Mouse (Mus musculus) adipocyte (in vitro differentiated cells): ENCODE measurements around the gene Lgr4.

ENCODE experiments used
- DNase-seq: peaks from one replicate; pipeline ENCODE4 v3.0.0-alpha.2; 2016; ENCODE audit warnings: low spot score

Gene Lgr4

DNA sequence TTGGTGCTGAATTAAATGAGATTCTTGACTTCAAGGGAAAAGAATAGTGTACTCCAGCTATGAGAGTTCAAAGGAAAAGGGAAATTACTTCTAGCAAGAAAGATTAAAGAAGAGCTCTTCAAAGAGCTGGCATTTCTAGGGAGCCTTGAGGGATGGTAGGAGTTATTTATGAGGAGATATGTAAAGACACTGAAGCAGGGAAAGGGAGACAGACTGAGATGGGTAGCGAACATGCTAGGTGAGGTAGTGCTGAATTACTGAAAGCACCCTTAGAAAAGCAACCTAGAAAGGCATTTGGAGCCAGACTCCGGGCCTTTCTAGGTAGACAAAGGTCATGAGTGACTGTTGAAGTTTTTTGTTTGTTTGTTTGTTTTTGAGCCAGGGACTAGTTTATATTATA, 58.7 kb downstream of the Lgr4 start:
- no peak for DNase-seq

DNA sequence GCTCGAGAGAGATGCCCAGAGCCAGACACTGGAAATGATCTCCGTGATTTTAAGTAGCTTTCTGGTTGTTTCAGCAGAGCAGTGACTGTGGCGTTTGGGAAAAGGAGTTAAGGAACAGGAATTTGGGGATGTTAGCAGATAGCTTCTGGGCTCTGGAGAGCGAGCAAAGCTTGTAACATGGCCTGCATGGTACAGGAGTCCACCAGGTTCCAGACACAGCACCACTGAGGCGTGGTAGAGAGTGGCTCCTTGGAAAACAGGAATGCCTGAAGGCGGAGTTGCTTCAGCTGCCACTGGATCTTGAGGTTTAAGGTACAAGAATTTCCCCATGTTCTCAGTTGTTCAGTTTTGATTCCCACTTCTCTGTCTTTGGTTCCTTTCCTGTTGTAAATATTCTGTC, 59.9 kb downstream of the Lgr4 start:
- no peak for DNase-seq

DNA sequence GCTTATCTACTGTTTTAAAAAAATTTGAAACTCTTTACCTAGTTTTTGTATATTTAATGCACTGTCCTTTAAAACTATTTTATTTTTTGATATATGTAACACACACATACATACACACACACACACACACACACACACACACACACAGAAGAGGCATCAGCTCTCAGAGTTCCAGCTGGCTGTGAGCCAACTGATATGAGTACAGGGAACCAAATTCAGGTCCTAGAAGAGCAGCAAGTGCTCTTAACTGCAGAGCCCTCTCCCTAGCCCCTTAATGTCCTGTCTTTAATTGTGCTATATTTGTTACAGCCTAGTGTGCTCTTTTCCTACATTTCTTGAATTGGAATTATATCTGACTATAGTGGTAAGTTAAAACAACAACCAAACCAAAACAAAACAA, 61.8 kb downstream of the Lgr4 start:
- no peak for DNase-seq

DNA sequence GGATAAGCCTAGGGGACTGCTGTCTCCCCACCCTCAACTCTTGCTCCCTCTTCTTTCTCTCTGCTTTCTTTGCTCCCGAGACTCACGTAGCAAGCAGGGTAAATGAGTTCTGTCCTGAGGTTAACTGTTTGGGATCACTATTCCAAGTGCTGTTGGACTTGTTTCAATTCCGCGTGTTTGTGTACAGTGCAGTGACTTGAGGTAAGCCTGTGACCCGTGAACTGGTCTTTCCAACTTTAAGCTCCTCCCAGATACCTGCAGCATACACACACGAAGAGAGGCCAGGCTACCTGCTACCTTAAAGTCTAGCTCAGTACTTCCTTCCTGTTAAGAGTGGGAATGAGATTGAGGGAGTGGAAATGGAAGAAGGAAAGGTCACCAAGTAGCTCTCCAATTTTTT, 66.0 kb downstream of the Lgr4 start:
- DNase-seq: no peak

DNA sequence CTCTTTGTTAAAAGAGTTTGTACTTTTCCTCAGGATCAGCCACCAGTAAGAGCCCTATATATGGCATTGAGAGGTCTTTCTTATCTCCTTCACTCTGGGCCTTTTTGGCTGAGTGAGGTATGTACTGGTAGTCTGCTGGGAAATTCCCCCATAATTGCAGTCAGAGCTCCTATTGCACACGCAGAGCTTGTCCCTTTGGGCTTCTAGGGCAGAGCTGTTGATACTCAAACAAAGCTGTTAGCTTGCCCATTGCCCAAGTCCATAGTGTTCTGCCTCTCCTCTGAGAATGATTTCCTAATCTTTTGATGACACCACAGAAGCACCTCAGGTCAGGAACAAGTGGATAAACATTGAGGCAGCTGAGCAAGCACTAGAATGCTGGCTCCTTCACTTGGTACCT, 67.5 kb downstream of the Lgr4 start:
- DNase-seq: peak; percentile 47

DNA sequence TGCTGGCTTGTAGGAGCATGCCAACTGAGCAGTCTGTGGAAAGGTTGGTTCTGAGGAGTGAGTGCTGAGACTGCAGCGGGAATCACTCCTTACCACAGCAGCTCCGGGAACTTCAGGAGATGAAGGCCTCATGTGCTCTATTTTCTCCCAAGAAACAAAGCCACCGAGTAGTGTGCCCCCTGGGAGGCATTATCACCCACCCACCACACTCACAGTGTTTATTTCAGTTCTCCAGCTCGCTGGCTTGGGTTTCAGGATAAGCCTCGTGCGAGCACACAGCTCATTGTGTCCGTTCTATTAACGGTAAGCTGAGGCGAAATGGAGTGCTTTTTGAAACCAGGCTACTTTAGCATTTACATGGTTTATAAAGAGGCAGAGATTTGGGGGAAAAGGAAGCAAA, 68.1 kb downstream of the Lgr4 start:
- no peak for DNase-seq

DNA sequence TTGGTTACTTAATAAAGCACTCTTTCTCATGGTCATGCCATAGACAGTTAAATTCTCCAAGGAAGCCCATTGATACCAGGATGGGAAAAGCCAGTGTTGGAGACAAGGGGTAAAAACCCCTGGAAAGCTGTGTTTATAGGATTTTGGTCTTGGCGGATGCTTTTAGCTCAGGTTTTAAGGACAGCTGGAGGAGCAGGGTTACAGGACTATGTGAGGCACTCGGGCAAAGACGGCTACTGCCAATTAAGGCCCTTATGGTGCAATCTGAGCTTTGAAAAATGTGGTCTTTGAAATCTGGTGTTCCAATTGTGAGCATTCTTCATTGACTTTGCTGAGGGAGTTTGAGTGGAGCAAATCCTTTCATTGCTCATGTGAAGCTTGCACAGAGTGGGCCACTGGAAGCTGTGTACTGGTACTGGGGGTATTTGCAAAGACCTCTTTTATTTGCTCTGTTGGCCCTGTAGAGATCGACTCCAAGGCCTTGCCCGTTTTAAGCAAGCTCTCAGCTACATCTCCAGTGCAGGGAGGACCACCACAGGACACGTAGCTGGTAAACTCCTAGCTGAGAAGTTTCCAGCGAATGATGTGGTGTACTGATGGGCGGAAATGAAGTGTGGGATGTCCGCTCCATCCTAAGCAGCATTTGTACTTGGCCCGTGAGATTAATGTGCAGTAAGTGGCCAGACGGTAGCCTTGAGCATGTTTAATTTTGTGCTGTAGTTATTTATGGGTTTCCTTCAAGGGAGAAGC, 68.8 kb downstream of the Lgr4 start:
- no peak for DNase-seq

DNA sequence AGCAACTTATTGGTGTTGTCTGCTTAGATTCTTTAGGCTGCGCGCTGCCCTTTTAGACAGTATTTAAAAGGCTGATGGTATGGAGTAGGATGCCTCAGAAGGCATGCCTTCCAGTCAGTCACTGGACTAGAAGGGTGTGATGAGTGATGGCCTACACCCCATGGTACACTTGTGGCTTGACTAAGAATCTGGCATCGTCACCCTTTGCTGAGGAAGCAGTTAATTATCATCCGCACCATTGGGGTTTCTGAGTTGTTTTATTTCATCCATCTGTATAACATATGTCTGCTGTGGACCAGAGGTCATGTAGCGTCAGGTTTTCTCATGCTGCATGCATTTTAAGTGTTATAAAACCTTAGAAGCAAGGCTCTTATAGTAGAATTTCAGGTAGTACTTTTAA, 70.5 kb downstream of the Lgr4 start:
- no peak for DNase-seq

DNA sequence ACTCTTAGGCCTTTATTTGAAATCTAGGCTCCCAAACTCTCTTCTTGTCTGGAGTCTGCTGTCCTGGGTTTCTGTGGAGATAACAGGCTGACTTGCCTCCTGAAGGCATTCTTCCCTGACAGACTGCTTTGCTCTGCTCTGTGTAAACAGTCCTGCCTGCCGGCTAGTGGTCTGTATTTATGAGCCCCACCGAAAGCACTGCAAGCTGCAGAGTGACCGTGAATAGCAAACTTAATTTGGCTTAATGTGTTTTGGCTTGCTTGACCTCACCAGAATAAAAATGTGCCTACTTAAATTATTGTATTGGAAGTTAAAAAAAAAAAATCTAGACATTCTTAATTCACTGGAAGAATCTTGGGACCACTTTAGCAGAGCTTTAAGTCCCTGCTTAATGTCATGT, 71.7 kb downstream of the Lgr4 start:
- DNase-seq: no peak

DNA sequence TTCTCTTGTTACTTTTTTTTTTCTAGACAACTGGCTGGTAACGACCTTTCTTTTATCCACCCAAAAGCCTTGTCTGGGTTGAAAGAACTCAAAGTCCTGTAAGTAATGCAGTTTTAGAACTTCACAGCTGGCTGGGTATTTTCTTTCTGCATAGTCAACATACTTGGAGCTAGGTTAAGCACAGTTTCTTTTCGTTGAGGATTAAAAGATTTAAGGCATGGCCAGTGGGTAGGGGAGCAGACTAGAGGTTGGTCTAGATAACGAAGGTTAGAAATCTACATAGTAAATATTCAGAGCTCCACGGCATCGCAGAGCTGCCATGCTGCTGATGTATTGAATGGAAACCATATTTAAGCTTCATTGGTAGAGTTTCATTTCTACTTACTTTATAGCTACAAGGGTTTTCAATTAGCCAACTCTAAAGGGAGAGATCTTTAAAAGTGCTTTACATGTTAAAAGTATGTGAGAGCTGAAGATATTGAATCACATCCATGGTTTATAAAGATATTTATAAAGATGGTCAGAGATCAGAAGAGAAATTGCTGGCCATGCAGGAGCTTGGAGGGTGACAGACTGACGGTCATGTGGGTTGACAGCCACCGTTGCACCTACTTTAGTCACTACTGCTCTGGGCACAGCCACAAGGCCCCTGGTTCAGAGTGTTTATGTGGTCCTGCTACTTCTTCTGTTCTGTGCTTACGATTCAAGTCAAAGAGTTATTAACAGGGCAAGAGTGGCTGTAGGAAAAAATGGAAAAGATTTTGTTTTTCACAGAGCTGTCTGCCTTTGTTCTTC, 72.4 kb downstream of the Lgr4 start:
- no peak for DNase-seq

DNA sequence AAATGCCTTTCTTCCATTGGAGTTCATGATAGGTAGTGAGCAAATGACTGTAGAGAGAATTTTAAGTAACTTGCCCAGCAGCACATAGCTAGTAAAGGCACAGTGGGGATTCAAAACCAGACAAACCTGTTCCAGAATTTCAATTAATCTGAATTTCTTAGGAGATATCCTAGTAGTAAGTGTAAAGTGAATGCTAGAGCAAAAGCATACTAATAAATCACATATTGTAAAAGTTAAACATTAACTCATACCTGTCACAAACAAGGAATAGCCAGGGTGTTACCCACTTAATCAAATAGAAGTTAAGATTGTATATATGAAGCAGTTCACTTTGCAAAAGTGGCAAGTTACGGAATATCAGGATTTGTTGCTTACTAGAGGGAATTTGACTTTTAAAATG, 74.3 kb downstream of the Lgr4 start:
- DNase-seq: no peak

DNA sequence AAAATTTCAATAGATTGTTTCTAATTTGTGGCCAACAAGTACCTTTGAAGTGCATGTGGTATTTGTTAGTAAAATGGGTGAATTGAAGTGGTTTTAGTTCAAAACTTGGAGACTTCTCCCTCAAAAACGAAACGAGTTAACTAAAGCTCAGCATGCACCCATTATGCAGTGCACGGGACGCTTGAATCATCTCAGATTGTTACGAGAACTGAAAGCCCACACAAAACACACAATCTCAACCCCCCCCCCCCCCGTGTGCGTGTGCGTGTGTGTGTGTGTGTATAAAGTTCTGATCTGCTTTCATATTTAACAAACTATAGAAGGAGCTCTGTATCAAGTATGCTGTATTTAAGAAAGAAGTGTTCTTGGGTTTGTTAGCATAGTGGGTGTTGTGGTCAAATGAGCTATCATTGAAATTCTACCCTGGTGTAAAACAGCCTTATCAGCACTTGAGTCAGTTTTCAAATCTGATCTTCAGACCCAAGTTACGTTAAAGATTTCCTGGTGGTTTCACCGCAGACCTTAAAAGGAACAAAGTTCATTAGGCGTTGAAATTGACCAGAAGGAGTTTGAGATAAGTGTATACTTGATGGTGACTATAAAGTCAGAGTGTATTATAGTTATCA, 75.1 kb downstream of the Lgr4 start:
- DNase-seq: no peak

DNA sequence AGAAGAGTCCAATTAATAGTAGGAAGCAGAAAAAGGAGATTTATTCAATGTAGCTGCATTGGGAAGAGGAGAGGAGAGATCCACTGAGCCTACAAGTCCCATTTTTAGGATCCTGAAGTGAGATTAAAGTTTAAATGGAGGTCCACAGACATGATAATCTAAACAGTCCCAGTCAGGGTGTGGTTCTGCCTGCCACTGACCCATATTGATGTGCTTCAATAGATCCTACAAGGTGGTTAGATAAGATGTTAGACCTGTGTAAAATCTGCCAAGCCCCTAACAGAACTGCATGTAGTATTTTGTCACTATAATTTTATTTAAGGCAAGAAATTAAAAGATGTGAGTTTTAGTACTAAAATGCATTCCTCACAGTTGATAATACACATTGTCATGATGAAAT, 76.0 kb downstream of the Lgr4 start:
- DNase-seq: no peak

DNA sequence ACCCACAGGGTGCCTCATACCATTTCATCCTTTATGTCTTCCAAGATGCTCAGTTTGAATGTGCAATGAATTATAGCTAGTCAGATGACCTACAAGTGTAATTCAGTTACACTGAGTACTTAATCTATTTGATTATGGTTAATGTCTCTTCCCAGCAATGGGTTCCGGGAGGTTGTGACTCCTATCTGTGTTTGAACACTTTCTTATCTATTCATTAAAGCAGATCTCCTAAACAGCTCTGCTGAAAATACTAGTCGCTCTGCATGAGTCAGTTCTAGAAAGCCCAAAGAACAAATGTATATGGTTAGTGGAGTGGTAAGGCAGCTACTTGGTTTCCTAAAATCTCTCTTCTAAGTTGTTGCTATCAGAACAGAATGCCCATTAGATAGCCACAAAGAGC, 77.6 kb downstream of the Lgr4 start:
- DNase-seq: no peak

DNA sequence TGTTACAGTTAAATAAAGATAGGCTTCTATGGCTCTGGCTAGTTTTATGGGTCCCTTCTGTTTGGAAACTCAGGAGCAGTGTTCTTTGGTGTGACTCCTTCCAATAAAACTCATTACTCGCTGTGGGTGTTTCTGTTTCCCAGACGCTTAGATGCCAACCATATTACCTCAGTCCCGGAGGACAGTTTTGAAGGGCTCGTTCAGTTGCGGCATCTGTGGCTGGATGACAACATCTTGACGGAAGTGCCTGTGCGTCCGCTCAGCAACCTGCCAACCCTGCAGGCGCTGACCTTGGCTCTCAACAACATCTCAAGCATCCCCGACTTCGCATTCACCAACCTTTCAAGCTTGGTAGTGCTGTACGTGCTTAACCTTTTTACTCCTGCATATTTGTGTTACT, 79.0 kb downstream of the Lgr4 start:
- DNase-seq: no peak

DNA sequence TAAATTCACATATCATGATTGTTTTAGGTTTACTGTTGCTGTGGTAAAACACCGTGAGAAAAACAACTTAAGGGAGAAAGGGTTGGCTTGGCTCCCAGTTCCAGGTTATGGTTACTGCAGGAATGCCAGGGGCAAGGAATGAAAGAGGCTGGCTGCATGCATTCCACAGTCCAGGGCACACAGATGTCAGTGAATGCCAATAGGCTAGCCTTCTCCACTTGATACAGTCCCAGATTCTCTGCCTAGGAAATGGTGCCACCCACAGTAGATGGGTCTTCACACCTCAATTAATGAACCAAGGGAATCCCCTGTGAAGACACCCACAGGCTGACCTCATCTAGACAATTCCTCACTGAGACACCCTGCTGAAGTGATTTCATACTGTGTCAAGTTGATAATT, 87.2 kb downstream of the Lgr4 start:
- no peak for DNase-seq

DNA sequence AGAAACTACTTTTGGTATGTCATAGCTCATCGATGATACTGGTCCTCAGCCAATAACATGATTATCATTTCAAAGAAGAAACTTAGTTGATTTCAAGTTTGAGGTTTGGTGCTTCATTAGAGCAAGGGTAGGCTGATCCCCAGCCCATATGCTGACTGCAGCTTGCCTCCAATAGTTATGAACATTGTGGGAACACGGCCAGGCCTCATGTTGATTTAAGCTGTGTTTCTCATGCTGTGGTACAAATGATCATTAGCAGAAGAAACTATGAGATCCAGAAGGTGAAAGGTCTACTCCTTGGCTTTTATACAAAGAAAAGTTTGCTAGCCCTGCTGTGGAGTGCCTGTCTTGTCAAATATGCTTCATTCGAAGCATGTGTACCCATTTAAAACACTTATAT, 87.7 kb downstream of the Lgr4 start:
- peak; percentile 46 for DNase-seq

DNA sequence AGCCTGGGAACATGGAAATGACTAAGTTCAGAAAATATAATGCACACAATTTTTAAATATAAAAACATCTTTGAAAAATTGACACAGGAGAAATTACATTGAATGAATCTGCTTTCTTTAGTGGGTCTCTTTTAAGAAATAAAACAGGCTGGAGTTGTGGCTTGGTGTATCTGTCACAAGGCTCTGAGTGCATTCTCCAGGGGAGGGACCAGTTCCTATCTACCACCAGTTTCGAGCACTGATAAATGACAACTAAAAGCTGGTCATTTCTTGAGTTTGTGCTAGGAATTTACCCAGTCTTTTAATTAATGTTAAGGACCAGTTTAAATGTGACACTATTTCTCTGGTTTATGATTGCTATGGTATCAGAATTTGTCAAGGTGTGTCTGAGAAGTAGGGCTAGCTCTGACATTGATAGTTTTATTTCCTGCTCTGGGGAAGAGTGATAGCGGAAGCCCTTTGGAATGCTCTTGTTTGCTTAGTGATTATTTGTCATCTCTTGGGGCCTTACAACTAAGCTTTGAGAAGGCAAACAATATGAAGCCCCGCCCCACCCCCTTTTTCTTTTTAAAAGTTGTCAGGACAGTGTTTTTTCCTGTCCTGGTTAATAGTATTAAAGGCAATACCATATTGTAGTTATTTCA, 88.3 kb downstream of the Lgr4 start:
- DNase-seq: no peak

DNA sequence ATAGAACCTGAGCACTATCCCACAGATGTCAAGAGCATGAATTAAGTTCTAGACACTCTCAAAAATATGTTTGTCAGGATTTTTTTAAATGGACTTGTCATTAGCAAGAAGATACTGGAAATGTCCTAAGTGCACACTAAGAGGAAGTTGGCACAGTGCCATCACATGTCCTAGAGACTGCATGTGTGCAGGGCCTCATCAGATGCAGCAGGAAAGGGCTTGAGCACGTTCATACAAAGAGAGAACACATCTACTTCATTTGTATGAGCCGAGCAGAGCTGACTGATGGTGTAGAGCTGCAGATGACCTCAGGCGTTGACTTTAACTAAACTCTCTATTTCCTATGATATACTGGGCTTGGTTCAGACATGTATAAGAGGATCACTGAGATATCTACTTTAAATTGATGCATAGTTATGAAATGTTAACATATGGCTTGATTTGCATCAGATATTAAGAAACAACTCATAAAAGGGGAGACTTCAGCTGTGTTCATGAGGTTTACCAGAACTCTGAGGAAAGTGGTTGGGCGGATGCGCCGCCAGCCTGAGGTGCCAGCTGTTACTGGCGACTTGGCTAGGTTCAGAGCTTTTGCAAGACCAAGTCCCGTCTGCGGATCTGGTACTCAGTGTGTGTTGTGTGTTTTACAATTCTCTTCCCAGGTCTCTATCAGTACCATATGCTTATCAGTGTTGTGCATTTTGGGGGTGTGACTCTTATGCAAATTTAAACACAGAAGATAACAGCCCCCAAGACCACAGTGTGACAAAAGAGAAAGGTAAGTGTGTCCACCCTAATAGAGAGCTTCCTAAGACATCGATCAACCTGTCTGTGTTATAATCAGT, 90.2 kb downstream of the Lgr4 start:
- DNase-seq: no peak

DNA sequence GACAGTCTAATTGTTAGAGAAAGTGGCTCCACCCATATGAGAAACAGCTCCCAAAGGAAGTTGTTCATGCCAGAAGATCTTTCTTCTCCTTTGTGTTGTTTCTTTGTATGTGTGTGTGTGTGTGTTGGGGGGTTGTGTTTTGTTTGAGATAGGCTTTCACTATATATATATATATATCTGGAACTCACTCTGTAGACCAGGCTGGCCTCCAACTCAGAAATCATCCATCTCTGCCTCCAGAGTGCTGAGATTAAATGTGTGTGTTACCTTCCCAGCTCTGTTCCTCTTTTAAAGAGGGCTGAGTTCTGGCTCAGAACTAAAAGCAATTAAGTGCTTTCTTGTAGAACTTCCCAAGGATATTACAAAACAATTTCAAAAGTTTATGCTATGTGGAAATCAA, 92.0 kb downstream of the Lgr4 start:
- DNase-seq: no peak

DNA sequence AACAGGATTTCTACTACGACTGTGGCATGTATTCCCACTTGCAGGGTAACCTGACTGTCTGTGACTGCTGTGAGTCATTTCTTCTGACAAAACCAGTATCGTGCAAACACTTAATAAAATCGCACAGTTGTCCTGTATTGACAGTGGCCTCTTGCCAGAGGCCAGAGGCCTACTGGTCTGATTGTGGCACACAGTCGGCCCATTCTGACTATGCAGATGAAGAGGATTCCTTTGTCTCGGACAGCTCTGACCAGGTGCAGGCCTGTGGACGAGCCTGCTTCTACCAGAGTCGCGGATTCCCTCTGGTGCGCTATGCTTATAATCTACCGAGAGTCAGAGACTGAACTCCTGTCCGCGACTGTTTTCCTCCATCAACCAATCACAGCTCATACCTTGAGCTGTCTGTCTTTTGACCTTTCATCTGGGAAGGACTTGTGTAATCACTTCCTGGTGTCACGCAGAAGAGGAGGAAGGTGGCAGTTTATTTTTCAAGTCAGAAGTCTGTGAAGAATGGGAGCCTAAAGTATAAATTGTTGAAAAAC, 94.8 kb downstream of the Lgr4 start:
- DNase-seq: no peak

DNA sequence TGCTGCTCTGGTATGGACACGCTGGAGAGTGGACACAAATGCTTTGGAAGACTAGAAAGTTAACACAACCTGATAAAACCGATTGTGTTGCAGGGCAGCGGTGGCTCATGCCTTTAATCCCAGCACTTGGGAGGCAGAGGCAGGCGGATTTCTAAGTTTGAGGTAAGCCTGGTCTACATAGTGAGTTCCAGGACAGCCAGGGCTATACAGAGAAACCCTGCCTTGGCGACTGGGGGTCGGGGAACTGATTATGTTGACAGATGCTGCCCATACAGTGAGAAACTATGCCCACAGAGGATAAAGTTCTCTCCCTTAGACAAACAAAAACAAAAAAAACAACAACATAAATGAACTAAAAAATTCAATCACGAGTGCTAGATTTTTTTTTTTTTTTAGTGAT, 99.6 kb downstream of the Lgr4 start:
- DNase-seq: no peak
